Mouse (Mus musculus) limb, embryonic 12.5 days (tissue): ENCODE measurements around the gene Apoh. TPM values are rescaled to one million over a fixed set of nuclear protein-coding genes. Genes with fewer than 3 reads are reported as not detected.

ENCODE experiments used
- ATAC-seq: fragments of 200-750 bp; cut with Nextera tagmentation; 2 replicates; pipeline ENCODE4 v1.8.0; 2017; ENCODE audit warnings: low read depth, moderate TSS enrichment; ENCODE audit not compliant: insufficient number of reproducible peaks, insufficient read depth, low FRiP score, low TSS enrichment
- H3K27ac ChIP-seq: fragments of 300-500 bp; sonication (generic); 2 replicates; pipeline ENCODE4 v1.5.1; 2016; ENCODE audit warnings: mild to moderate bottlenecking, moderate library complexity
- H3K27me3 ChIP-seq: fragments of 300-500 bp; sonication (generic); 2 replicates; pipeline ENCODE4 v1.6.1; 2016; ENCODE audit warnings: mild to moderate bottlenecking, moderate library complexity
- H3K36me3 ChIP-seq: fragments of 300-500 bp; sonication (generic); 2 replicates; pipeline ENCODE4 v1.6.1; 2016; ENCODE audit warnings: mild to moderate bottlenecking, moderate library complexity
- H3K4me1 ChIP-seq: fragments of 300-500 bp; sonication (generic); replicated peaks from 2 replicates; pipeline ENCODE4 v1.6.1; 2016
- H3K4me2 ChIP-seq: fragments of 300-500 bp; sonication (generic); 2 replicates; pipeline ENCODE4 v1.6.1; 2016; ENCODE audit warnings: mild to moderate bottlenecking, moderate library complexity
- H3K4me3 ChIP-seq: fragments of 300-500 bp; sonication (generic); replicated peaks from 2 replicates; pipeline ENCODE4 v1.5.1; 2016; ENCODE audit warnings: mild to moderate bottlenecking
- H3K9ac ChIP-seq: fragments of 300-500 bp; sonication (generic); replicated peaks from 2 replicates; pipeline ENCODE4 v1.6.1; 2016; ENCODE audit warnings: mild to moderate bottlenecking, moderate library complexity
- H3K9me3 ChIP-seq: fragments of 300-500 bp; sonication (generic); 2 replicates; pipeline ENCODE4 v1.6.1; 2016; ENCODE audit warnings: mild to moderate bottlenecking, moderate library complexity
- WGBS: fragments of 180-500 bp; shearing (Covaris S2); methylation state at CpG from one replicate; pipeline ENCODE4 v1.1.7; 2016; 5-methylcytosine and 5-hydroxymethylcytosine counted together
- polyA plus RNA-seq: library from polyadenylated mRNA; unstranded; fragments of >200 nt; fragmentation: Nextera tagmentation; extraction: Ambion mirVana; gene quantifications from 2 replicates; pipeline ENCODE4 v1.2.1, GENCODE M21; 2016

Apoh gene
- polyA plus RNA-seq, 1 experiment from 2014 or later: not detected

DNA sequence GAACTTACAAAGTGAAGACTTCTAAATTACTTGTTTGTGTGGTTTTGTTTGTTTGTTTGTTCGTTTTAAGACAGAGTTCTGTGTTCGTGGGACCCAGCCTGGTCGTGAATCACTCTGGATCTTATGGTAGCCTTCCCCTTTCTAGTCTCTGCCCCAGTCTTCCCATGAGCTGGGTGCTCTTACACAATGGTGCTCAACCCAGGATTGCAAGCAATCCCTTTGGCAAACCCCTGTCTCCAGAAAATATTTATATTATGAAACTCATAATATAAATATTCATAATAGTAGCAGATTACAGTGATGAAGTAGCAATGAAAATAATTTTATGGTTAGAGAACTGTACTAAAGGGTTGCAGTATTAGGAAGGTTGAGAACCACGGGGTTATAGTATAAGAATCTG lies 12.9 kb downstream of the Apoh start:
- ATAC-seq: no peak
- WGBS: 68% methylated on average over 4 of the region's 4 CpGs
- H3K4me3 ChIP-seq: no peak overlapping the region
- no peaks in the 10 kb centered on the region for H3K4me1 ChIP-seq
- no peak overlapping the region for H3K27ac ChIP-seq
- H3K4me2 ChIP-seq: no peak overlapping the region
- no peaks in the 10 kb centered on the region for H3K9me3 ChIP-seq
- peaks cover 4% of the 10 kb centered on the region; the same call in 1 of the 2 replicates for H3K27me3 ChIP-seq
- no peak overlapping the region for H3K9ac ChIP-seq
- H3K36me3 ChIP-seq: no peaks in the 10 kb centered on the region

DNA sequence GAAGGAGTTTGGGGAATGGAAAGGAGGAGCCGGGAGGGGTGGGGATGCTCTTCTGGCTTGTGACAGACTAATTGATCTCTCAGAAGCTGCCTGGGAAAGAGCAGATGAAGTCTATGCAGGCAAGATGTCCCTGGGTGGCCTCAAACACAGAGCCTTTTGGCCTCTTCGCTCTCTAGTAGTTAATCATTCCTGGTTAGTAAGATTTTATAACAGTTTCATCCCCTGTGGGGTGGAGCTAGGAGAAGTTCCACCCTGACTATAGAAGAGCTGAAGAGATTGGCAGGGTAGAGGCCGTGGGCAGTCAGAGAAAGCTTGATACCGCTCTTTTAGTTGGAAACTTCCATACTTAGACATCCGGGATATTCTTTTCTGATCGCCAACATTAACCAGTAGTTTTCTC lies 15.8 kb downstream of the Apoh start:
- WGBS: 73% methylated on average over 6 of the region's 6 CpGs
- Histone ChIP-seq H3K9me3 (no peaks in the 10 kb centered on the region), H3K4me2 (no peak overlapping the region), H3K27me3 (peaks cover 4% of the 10 kb centered on the region; the same call in 1 of the 2 replicates), H3K27ac (no peak overlapping the region), H3K4me3 (no peak overlapping the region), H3K9ac (no peak overlapping the region), H3K4me1 (no peaks in the 10 kb centered on the region), H3K36me3 (no peaks in the 10 kb centered on the region)
- no peak for ATAC-seq

GRCm38 (mm10) chr11:108360983-108361382 lies 17.8 kb downstream of the Apoh start:
- H3K9ac ChIP-seq: no peak overlapping the region
- H3K4me3 ChIP-seq: no peak overlapping the region
- no peaks in the 10 kb centered on the region for H3K9me3 ChIP-seq
- no peak for ATAC-seq
- peaks cover 4% of the 10 kb centered on the region; the same call in 1 of the 2 replicates for H3K27me3 ChIP-seq
- H3K36me3 ChIP-seq: no peaks in the 10 kb centered on the region
- H3K4me1 ChIP-seq: 0 out of 2 replicates have a peak, but pooled peaks cover 10% of the 10 kb centered on the region
- H3K4me2 ChIP-seq: no peak overlapping the region
- WGBS: 83% methylated on average over 4 of the region's 4 CpGs
- no peak overlapping the region for H3K27ac ChIP-seq

- no peaks in the 10 kb centered on the region for H3K36me3 ChIP-seq
- WGBS: 93% methylated on average over 5 of the region's 5 CpGs
- no peaks in the 10 kb centered on the region for H3K9me3 ChIP-seq
- 0 out of 2 replicates have a peak, but pooled peaks cover 10% of the 10 kb centered on the region for H3K4me1 ChIP-seq
- no peak overlapping the region for H3K4me2 ChIP-seq
- peaks cover 4% of the 10 kb centered on the region; the same call in 1 of the 2 replicates for H3K27me3 ChIP-seq
- no peak overlapping the region for H3K27ac ChIP-seq
- ATAC-seq: no peak
- H3K4me3 ChIP-seq: no peak overlapping the region
- H3K9ac ChIP-seq: no peak overlapping the region
Measured at GRCm38 (mm10) chr11:108362965-108363364, 19.8 kb downstream of the Apoh start.

DNA sequence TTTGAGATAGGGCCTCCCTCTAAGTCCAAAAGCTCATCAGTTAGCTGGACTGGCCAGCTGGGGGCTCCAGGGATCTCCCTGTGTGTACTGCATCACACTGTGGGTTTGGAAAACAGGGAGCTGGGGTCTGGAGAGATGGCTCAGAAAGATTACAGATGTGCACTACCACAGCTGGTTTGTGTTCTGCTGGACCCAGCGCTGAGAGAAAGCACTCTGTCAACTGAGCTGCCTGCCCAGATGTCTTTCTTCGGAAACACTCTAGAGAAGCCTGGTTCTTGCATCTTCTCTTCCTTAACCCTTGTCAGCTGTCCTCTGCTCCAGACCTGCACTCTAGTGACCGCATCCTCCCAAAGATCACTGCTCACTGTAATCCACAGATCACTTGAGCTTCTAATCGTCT lies 20.8 kb downstream of the Apoh start:
- Histone ChIP-seq H3K9me3 (no peaks in the 10 kb centered on the region), H3K4me2 (no peak overlapping the region), H3K4me3 (no peak overlapping the region), H3K27ac (no peak overlapping the region), H3K36me3 (no peaks in the 10 kb centered on the region), H3K9ac (no peak overlapping the region), H3K4me1 (0 out of 2 replicates have a peak, but pooled peaks cover 10% of the 10 kb centered on the region), H3K27me3 (no peaks in the 10 kb centered on the region)
- no peak for ATAC-seq
- WGBS: 71% methylated on average over 4 of the region's 4 CpGs

DNA sequence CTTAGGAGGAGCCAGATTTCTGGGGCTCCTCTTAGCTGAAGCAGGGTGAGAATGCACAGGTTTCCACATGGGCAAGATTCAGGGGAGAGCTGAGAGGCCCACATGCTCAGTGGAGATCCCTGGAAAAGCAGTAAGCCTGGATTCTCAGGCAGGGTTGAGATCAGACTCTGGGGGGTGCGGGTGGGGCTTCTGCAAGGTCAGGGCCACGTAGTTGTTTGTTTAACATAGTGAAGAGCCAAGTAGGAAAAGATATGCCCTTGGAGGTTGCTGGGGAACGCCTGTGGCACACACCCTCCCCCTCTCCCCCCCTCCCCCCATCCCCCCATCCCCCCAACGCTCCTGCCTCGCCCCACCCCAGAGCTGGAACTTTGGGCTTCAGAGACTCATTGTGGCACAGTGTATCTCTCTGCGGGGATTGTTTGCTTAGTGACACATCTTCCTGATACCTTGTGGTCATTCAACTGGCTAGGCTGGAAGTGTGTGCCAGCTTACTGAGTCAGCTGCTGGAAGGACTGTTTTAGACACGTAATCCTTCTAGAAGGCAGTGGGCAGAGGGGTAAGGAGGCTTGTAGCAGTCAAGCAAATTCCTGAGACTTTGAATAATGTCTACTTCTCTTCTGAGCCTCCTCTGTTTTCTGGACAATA lies 21.9 kb downstream of the Apoh start:
- Histone ChIP-seq H3K4me2 (no peak overlapping the region), H3K9ac (no peak overlapping the region), H3K27ac (no peak overlapping the region), H3K27me3 (no peaks in the 10 kb centered on the region), H3K9me3 (no peaks in the 10 kb centered on the region), H3K4me1 (0 out of 2 replicates have a peak, but pooled peaks cover 10% of the 10 kb centered on the region), H3K4me3 (no peak overlapping the region), H3K36me3 (no peaks in the 10 kb centered on the region)
- ATAC-seq: no peak
- WGBS: 62% methylated on average over 7 of the region's 7 CpGs

DNA sequence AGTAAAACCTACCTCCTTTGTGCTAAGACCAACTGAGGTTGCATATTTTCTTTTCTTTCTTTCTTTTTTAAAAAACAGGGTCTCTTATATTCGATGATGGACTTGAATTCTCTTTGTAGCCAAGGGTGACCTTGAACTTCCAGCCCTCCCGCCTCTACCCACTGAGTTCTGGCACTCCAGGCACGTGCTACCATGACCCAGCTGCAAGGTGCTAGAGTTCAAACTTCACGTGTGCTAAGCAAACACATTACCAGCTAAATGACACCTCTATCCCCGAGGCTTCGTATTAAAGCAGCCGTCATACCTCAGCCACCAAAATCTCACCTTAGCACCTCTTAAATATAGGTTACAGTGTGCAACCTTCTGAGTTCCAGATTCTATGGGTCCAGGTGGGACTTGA lies 22.4 kb downstream of the Apoh start:
- H3K36me3 ChIP-seq: no peaks in the 10 kb centered on the region
- WGBS: 58% methylated on average over 7 of the region's 7 CpGs
- no peak for ATAC-seq
- H3K9ac ChIP-seq: no peak overlapping the region
- no peak overlapping the region for H3K27ac ChIP-seq
- no peaks in the 10 kb centered on the region for H3K9me3 ChIP-seq
- no peak overlapping the region for H3K4me3 ChIP-seq
- no peaks in the 10 kb centered on the region for H3K27me3 ChIP-seq
- 0 out of 2 replicates have a peak, but pooled peaks cover 10% of the 10 kb centered on the region for H3K4me1 ChIP-seq
- no peak overlapping the region for H3K4me2 ChIP-seq

DNA sequence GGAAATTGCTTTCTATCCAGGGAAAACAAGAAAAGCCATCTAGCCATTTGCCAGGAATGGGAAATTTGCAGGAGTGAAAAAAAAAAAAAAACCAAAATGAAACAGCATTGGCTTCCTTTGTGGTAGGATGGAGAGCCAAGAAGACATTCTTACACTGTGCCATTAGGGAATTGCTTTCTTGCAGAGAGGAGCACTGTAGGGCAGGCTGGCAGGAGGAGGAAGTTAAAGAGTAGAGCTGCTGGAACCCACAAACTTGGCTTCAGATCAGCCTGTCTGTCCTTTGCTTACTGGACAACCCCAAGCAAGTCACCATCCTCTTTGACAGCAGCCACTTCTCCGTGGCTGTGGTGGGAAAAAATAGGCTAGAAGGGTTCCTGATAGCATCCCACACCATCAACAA lies 23.9 kb downstream of the Apoh start:
- Histone ChIP-seq H3K27ac (no peak overlapping the region), H3K27me3 (no peaks in the 10 kb centered on the region), H3K4me1 (0 out of 2 replicates have a peak, but pooled peaks cover 10% of the 10 kb centered on the region), H3K9ac (no peak overlapping the region), H3K4me3 (no peak overlapping the region), H3K9me3 (no peaks in the 10 kb centered on the region), H3K36me3 (no peaks in the 10 kb centered on the region), H3K4me2 (no peak overlapping the region)
- 88% methylated on average over 1 of the region's 1 CpGs for WGBS
- ATAC-seq: no peak

DNA sequence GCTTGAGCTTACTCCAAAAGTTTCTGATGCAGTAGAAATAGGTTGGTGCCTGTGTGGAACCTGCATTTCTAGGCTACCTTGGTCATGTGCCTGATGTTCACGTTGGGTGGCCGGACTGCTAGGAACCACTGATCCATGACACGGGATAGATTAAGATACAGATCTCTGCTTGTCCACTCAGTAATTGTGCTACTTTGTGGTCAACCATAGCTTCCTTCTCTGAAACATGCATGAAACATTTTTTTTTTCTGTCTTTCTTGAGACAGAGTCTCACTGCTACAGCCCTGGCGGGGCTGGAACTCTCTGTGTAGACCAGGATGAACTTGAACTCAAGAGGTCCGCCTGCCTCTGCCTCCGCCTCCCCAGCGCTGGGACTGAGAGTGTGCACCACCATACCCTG lies 33.7 kb downstream of the Apoh start:
- H3K9ac ChIP-seq: no peak overlapping the region
- no peaks in the 10 kb centered on the region for H3K9me3 ChIP-seq
- H3K27me3 ChIP-seq: no peaks in the 10 kb centered on the region
- no peak overlapping the region for H3K4me3 ChIP-seq
- 0 out of 2 replicates have a peak, but pooled peaks cover 3% of the 10 kb centered on the region for H3K4me1 ChIP-seq
- no peaks in the 10 kb centered on the region for H3K36me3 ChIP-seq
- 94% methylated on average over 7 of the region's 7 CpGs for WGBS
- no peak overlapping the region for H3K27ac ChIP-seq
- ATAC-seq: no peak
- H3K4me2 ChIP-seq: no peak overlapping the region

DNA sequence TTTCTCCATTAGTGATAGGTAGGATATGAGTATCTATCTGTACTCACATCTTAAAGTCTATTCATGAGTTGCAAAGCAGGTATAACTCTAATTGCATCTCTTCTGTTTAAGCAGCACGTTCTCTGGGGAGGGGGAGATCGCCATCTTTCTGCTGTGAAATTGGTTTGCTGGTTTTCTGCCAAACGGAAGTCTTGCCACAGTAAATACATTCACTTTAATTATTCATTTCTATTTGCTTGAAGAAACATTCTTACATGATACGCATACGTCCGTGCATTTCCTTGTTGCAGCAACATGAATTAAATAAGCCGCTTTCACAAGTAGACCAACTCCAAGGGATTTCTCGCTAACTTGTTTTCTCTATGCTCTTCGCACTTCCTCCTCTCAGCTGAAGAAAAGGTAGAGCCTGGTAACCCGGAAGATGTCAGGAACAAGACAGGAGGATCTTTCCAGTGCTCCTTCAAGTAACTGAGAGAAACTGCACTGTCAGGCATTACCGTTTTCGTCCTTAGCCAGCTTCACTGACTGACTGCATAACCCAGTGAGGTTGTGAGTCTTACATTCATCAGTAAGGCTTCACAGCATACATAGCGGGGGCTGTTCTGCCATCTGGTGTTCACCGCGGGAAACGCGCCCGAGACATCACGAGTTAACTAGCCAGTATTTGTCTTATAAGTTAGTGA lies 34.7 kb downstream of the Apoh start:
- Histone ChIP-seq H3K4me3 (no peak overlapping the region), H3K4me1 (0 out of 2 replicates have a peak, but pooled peaks cover 3% of the 10 kb centered on the region), H3K27ac (no peak overlapping the region), H3K9ac (no peak overlapping the region), H3K27me3 (no peaks in the 10 kb centered on the region), H3K36me3 (no peaks in the 10 kb centered on the region), H3K9me3 (no peaks in the 10 kb centered on the region), H3K4me2 (no peak overlapping the region)
- WGBS: 43% methylated on average over 19 of the region's 19 CpGs
- ATAC-seq: no peak

- no peak overlapping the region for H3K4me2 ChIP-seq
- 0 out of 2 replicates have a peak, but pooled peaks cover 3% of the 10 kb centered on the region for H3K4me1 ChIP-seq
- no peaks in the 10 kb centered on the region for H3K36me3 ChIP-seq
- no peaks in the 10 kb centered on the region for H3K9me3 ChIP-seq
- H3K27ac ChIP-seq: no peak overlapping the region
- 86% methylated on average over 4 of the region's 4 CpGs for WGBS
- H3K4me3 ChIP-seq: no peak overlapping the region
- no peak overlapping the region for H3K9ac ChIP-seq
- no peaks in the 10 kb centered on the region for H3K27me3 ChIP-seq
- ATAC-seq: no peak
Measured at GRCm38 (mm10) chr11:108378363-108378751, 35.2 kb downstream of the Apoh start.
